In the genomic region with DNA sequence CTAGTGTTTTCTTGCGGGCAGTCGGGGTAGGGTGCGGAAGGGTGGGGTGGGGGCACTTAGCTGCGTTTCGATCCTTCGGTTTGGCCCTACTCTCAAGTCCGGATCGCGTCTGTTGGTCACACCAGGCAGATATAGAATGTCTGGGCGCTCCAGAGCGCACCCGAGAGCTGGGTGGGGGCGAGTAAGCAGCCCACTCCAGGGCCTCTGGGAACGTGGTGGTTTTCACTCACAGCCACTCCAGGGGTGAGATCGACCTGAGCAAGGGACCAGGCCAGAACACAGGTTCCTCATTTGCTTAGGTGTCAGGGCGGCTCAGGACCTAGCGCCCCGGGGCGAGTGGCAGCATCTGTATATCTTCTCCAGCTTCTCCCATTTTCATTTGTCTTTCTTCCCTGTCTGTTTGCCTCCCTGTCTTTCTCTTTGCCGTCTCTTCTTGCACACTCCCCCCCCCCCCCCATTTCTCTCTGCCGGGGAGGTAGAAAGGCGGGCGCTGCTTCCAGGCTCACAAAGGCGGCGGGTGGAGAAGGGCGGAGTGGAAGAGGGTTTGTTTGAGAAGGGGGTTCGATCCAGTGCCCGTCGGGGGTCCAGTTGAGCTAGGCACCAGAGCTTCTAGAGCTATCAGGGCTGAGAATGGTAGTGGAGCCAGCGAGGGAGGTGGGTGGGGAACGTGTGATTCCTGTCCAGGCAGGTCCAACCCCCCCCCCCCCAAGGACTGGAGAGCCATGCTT, we compare ENCODE assay signal across 8 mouse cellular contexts. TPM values are rescaled to one million over a fixed set of nuclear protein-coding genes. Genes with fewer than 3 reads are reported as not detected.
DNase-seq lines count a peak whose midpoint lies in the region; ATAC-seq and TF ChIP-seq lines count a peak whose summit lies in the region.

No protein-coding gene starts in this region.

- DNase-seq in gastrocnemius, adult 2 months: no peak
- DNase-seq in gastrocnemius, postnatal 14 days: no peak
- DNase-seq in urinary bladder, postnatal 14 days (ENCODE audit: low spot score): no peak
- DNase-seq in layer of hippocampus, postnatal 10 days (ENCODE audit: low spot score in 2 of 2): no peak
- no peak for DNase-seq in retina, embryonic 14.5 days (ENCODE audit: low spot score)

- ATAC-seq in hindbrain, embryonic 12.5 days (ENCODE audit: low FRiP score): no peak
- peak; percentile 14 for ATAC-seq in megakaryocyte progenitor cell, adult 5-6 weeks (replicated peaks; ENCODE audit: poor library complexity)

- peak overlapping the region; percentile 88 for H3K27ac ChIP-seq in gastrocnemius, adult 2 months
- no peak overlapping the region for H3K27ac ChIP-seq in bone marrow, adult 2 months (ENCODE audit: control insufficient read depth, insufficient read depth, low read depth, low read length, poor library complexity)
- peak overlapping the region; percentile 83; the same call in 1 of the 2 replicates for H3K27ac ChIP-seq in hindbrain, embryonic 12.5 days

- no peak for TF ChIP-seq CTCF in gastrocnemius, adult 2 months (IDR thresholded peaks at IDR 0.05)
- TF ChIP-seq CTCF in bone marrow, adult 2 months (IDR thresholded peaks at IDR 0.05; ENCODE audit: control insufficient read depth, insufficient read depth, low read length): no peak

- no peaks in the 10 kb centered on the region for H3K9me3 ChIP-seq in hindbrain, embryonic 12.5 days (replicated peaks)

- peak overlapping the region; percentile 85 for H3K9ac ChIP-seq in hindbrain, embryonic 12.5 days

- no peak for TF ChIP-seq POLR2A in bone marrow, adult 2 months (IDR thresholded peaks at IDR 0.05; ENCODE audit: borderline replicate concordance, control insufficient read depth, low read depth, low read length)

- intact Hi-C loops in gastrocnemius, adult 2 months (cut with DNase I): loop anchor here (5.0 to 10.0 kb wide), 4 partner anchors 60 to 177 kb away; no protein-coding TSS in a partner anchor
- intact Hi-C loops in gastrocnemius, postnatal 14 days (cut with DNase I; ENCODE audit: low total_unique reads): loop anchor here (10.0 kb wide), 2 partner anchors 217 to 517 kb away; no protein-coding TSS in a partner anchor

- H3K36me3 ChIP-seq in hindbrain, embryonic 12.5 days: no peaks in the 10 kb centered on the region

- H3K4me2 ChIP-seq in hindbrain, embryonic 12.5 days (replicated peaks): peak overlapping the region; percentile 70

- peak overlapping the region; percentile 84 for H3K4me3 ChIP-seq in gastrocnemius, adult 2 months
- peak overlapping the region; percentile 12 for H3K4me3 ChIP-seq in bone marrow, adult 2 months (replicated peaks; ENCODE audit: control insufficient read depth, low read depth, low read length)
- H3K4me3 ChIP-seq in hindbrain, embryonic 12.5 days: peak overlapping the region; percentile 68

- no peaks in the 10 kb centered on the region for H3K4me1 ChIP-seq in bone marrow, adult 2 months (ENCODE audit: control insufficient read depth, insufficient read depth, low read length)
- H3K4me1 ChIP-seq in hindbrain, embryonic 12.5 days: peaks cover 32% of the 10 kb centered on the region

- peaks cover 34% of the 10 kb centered on the region for H3K27me3 ChIP-seq in hindbrain, embryonic 12.5 days

- WGBS in bone marrow, adult 2 months: 13% methylated on average over 30 of the region's 31 CpGs
- 31% methylated on average over 27 of the region's 31 CpGs for WGBS in hindbrain, embryonic 12.5 days

RNA-seq across cellular contexts. Expression of a gene that starts 1.4 kb away (rescaled TPM):
- 1 to 10 TPM; 5.8 to 9.8 TPM for total RNA-seq in gastrocnemius, adult 2 months (2021)
- 1 to 10 TPM; 8.4 to 9.8 TPM for total RNA-seq in gastrocnemius, postnatal 14 days (2021)
- 1.6 and 3.2 TPM in 2 replicates for polyA plus RNA-seq in bone marrow, adult 2 months (2011; ENCODE audit: insufficient read depth, insufficient read length, low replicate concordance, missing spikeins)
- polyA plus RNA-seq in hindbrain, embryonic 12.5 days (2016; fragmentation: Nextera tagmentation; extraction: Ambion mirVana): 72.2 and 78.8 TPM in 2 replicates
- total RNA-seq in megakaryocyte progenitor cell, adult 5-6 weeks (2015): 1.0 and 1.2 TPM in 2 replicates
- 0.98 and 1.00 TPM in 2 replicates for total RNA-seq in megakaryocyte progenitor cell, adult 5-6 weeks (2017)
- 10 to 100 TPM; 11.1 to 13.8 TPM for total RNA-seq in layer of hippocampus, postnatal 10 days (2021)

Comparison
In these comparisons a context has a peak if more than half of its experiments do, and no peak if none do; other contexts are left out.
1. H3K4me3 ChIP-seq: peak in every context shown above with its lines; median percentile 84 in gastrocnemius, adult 2 months; 68 in hindbrain, embryonic 12.5 days; 12 in bone marrow, adult 2 months.